Mouse (Mus musculus) embryonic facial prominence, embryonic 11.5 days (tissue): ENCODE data around the gene Krt36. TPM values are rescaled to one million over a fixed set of nuclear protein-coding genes. Genes with fewer than 3 reads are reported as not detected.

Experiments
- ATAC-seq: fragments of 200-750 bp; cut with Nextera tagmentation; replicated peaks from 2 replicates; pipeline ENCODE4 v1.8.0; 2017; ENCODE audit warnings: low read depth; ENCODE audit not compliant: insufficient number of reproducible peaks, low FRiP score, low TSS enrichment
- DNase-seq: peaks from one replicate; pipeline ENCODE4 v3.0.0-alpha.2; 2015; ENCODE audit warnings: low spot score
- H3K27ac ChIP-seq: fragments of 300-500 bp; sonication (generic); replicated peaks from 2 replicates; pipeline ENCODE4 v1.5.1; 2014; ENCODE audit warnings: mild to moderate bottlenecking, low read depth, low read length, control low read depth
- H3K27me3 ChIP-seq: fragments of 300-500 bp; sonication (generic); 2 replicates; pipeline ENCODE4 v1.6.1; 2014; ENCODE audit warnings: mild to moderate bottlenecking, low read length, moderate library complexity, mixed read lengths; ENCODE audit not compliant: control insufficient read depth, insufficient read depth
- H3K36me3 ChIP-seq: fragments of 300-500 bp; sonication (generic); replicated peaks from 2 replicates; pipeline ENCODE4 v1.6.1; 2014; ENCODE audit warnings: low read depth, mild to moderate bottlenecking, low read length, moderate library complexity, mixed read lengths; ENCODE audit not compliant: control insufficient read depth, insufficient read depth
- H3K4me1 ChIP-seq: fragments of 300-500 bp; sonication (generic); 2 replicates; pipeline ENCODE4 v1.6.1; 2014; ENCODE audit warnings: low read length, mixed read lengths; ENCODE audit not compliant: control insufficient read depth, insufficient read depth
- H3K4me2 ChIP-seq: fragments of 300-500 bp; sonication (generic); 2 replicates; pipeline ENCODE4 v1.6.1; 2014; ENCODE audit warnings: low read depth, mild to moderate bottlenecking, control low read depth, low read length, moderate library complexity
- H3K4me3 ChIP-seq: fragments of 300-500 bp; sonication (generic); 2 replicates; pipeline ENCODE4 v1.5.1; 2014; ENCODE audit warnings: low read depth, low read length, control low read depth
- H3K9ac ChIP-seq: fragments of 300-500 bp; sonication (generic); replicated peaks from 2 replicates; pipeline ENCODE4 v1.6.1; 2014; ENCODE audit warnings: mild to moderate bottlenecking, control low read depth, low read length
- H3K9me3 ChIP-seq: fragments of 300-500 bp; sonication (generic); replicated peaks from 2 replicates; pipeline ENCODE4 v1.6.1; 2016; ENCODE audit warnings: mild to moderate bottlenecking, low read length, inconsistent platforms, mixed read lengths; ENCODE audit not compliant: control insufficient read depth
- WGBS: fragments of 180-500 bp; shearing (Covaris S2); extraction: QIAGEN DNeasy Blood & Tissue Kit; methylation state at CpG from one replicate; pipeline ENCODE4 v1.1.7; 2014; 5-methylcytosine and 5-hydroxymethylcytosine counted together
- polyA plus RNA-seq: library from polyadenylated mRNA; unstranded; fragments of >200 nt; fragmentation: Nextera tagmentation; extraction: Ambion mirVana; gene quantifications from 2 replicates; pipeline ENCODE4 v1.2.1, GENCODE M21; 2014

The Krt36 gene
- polyA plus RNA-seq, 1 experiment from 2014 or later = 0.13 TPM

DNA sequence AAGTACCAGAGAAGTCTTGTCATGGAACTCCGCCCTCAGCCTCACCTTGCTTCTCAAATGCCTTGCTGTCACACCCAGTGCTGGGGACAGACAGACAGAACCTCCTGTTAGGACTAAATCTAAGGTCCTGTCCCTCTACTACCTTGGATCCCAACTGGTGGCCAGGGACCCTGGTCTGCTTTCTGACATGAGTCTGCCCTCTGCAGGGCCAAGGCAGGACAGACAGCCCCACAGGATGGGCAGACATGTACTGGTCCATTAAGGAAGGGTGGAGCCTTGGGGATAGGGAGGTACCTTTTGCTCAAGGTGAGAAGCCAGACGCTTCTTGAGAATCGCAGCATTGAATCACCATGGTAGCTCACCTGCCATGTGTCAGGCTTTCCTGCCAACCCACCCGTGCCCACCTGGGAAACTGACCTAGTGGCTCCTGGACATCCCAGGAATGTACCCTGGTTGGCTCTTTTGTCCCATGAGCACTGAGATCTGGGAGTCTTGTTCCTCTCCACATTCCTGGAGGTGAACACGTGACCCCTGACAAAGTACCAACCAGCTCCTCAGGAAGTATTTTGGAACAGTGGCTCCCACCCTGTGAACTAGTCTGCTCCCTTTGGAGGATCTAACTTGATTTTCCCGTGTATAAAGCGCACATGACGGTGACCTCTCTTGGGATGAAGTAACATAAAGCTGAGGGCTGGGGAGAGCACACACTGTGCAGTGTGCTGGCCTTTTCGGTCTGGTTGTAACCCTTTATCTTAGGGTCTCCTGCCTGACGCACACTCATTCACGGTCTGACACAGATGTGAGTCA is 7.7 kb upstream of the Krt36 start:
- DNase-seq = no peak
- ATAC-seq = no peak
- Histone ChIP-seq H3K27me3 (no peaks in the 10 kb centered on the region), H3K4me3 (no peak overlapping the region), H3K27ac (no peak overlapping the region), H3K4me1 (no peaks in the 10 kb centered on the region), H3K9me3 (no peaks in the 10 kb centered on the region), H3K4me2 (no peak overlapping the region), H3K9ac (no peak overlapping the region), H3K36me3 (no peaks in the 10 kb centered on the region)
- WGBS = 74% methylated on average over 11 of the region's 11 CpGs

DNA sequence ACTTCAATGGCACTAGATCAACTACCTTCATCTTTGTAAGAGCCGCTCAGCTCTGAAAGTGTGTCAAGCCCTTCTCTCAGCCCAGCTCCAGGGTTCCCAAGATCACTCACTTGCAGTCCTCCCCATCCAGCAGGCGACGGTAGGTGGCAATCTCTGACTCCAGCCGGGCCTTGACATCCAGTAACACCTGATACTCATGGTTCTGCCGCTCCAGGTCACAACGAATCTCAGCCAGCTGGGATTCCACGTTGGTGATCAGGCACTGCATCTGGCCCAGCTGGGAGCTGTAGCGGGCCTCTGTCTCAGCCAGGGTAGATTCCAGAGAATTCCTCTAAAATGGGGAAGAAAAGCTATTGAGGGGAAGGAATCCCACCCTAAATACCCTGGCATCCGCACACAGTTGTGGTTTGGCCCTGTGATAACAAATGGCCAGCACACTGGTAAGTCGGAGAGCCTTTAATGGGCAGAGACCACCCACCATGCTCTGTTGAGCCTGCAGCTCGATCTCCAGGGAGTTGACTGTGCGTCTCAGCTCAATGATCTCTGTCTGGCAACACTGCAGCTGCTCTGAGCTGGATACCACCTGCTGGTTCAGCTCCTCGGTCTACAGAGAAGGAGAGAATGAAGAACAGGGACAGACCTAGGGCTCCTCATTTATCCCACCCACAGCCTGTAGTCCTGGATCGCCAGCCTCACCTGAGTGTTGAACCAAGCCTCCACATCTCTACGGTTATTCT is 2.6 kb downstream of the Krt36 start:
- ATAC-seq = no peak
- 60% methylated on average over 15 of the region's 15 CpGs for WGBS

DNA sequence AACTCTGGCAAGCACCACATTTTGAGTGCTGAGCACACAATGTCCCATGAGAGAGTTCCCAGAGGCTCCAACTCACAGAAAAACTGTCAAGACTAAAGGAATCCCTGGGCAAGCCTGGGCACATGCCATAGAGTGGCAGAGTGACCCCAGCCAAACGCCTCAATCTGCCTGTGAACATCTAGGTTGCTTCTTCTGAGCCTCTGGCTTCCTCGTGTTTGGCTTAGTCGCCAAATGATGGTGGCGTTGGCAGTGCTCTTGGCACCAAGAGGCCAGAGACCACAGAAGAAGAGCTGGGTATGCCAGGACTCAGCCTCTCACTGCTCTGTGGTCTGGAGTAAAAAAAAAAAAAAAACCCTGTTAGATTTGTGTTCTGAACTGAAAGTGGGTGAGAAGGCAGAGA is 5.0 kb downstream of the Krt36 start:
- Histone ChIP-seq H3K36me3 (no peaks in the 10 kb centered on the region), H3K4me1 (no peaks in the 10 kb centered on the region), H3K27me3 (no peaks in the 10 kb centered on the region), H3K4me2 (no peak overlapping the region), H3K9me3 (no peaks in the 10 kb centered on the region), H3K4me3 (no peak overlapping the region), H3K27ac (no peak overlapping the region), H3K9ac (no peak overlapping the region)
- DNase-seq = no peak
- ATAC-seq = no peak
- WGBS = 79% methylated on average over 4 of the region's 4 CpGs

More for the DNA sequence above, 2.6 kb downstream of the Krt36 start:
- H3K36me3 ChIP-seq = no peaks in the 10 kb centered on the region
- no peak overlapping the region for H3K4me3 ChIP-seq
- DNase-seq = no peak
- H3K27ac ChIP-seq = no peak overlapping the region
- H3K9ac ChIP-seq = no peak overlapping the region
- no peaks in the 10 kb centered on the region for H3K4me1 ChIP-seq
- no peak overlapping the region for H3K4me2 ChIP-seq
- H3K27me3 ChIP-seq = no peaks in the 10 kb centered on the region
- no peaks in the 10 kb centered on the region for H3K9me3 ChIP-seq

DNA sequence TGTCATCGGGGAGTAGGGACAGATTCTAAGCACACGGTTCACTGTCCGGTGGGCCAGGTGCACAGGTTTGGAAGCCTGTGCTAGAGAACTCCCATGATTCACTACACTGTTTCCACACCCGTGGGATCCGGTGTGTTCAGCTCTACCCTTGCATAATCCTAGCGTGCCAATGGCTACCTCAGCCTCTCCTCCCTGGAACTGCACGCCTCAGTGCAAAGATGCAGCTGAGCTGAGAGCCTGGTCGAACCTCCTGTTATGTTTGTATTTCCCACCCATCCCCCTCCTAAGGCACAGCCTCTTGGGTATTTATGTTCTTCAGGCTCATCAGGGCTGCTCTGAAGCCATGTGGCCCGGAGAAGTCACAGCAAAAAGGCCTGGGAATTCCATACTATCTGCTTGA is 7.6 kb downstream of the Krt36 start:
- Histone ChIP-seq H3K9ac (no peak overlapping the region), H3K36me3 (no peaks in the 10 kb centered on the region), H3K27ac (no peak overlapping the region), H3K9me3 (no peaks in the 10 kb centered on the region), H3K27me3 (no peaks in the 10 kb centered on the region), H3K4me2 (no peak overlapping the region), H3K4me3 (no peak overlapping the region), H3K4me1 (no peaks in the 10 kb centered on the region)
- DNase-seq = no peak
- no peak for ATAC-seq
- WGBS = 62% methylated on average over 9 of the region's 9 CpGs

DNA sequence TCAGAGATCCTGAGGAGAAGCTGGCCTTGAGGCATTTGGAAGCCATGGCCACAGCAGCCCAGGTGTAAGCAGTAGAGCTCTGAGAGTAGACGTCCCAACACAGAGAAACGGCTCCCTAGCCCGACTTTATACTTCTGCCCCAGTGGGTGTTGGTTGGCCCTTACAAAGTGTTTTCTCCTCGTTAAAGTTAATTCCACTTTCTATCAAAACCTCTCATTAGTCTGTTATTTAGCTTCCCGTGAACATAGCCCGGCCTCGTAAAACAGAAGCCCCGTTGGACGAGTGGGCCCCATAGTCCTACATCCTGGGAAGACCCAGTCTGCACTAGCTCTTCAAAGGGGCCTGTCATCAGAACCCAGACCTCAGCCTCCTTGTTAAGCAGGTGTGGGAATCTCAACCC is 9.3 kb downstream of the Krt36 start, which contains the start of gene Krt35:
TSS of gene Krt35 (minus strand) at position 101 of the 400 bp plus-strand sequence.
- no peaks in the 10 kb centered on the region for H3K36me3 ChIP-seq
- H3K4me1 ChIP-seq = no peaks in the 10 kb centered on the region
- DNase-seq (no peak), ATAC-seq (no peak)
- no peaks in the 10 kb centered on the region for H3K9me3 ChIP-seq
- H3K4me2 ChIP-seq = no peak within 1 kb of the TSS
- H3K27ac ChIP-seq = no peak within 1 kb of the TSS
- WGBS = 82% methylated on average over 9 of the region's 9 CpGs
- no peak within 1 kb of the TSS for H3K9ac ChIP-seq
- no peak within 1 kb of the TSS for H3K4me3 ChIP-seq
- no peaks in the 10 kb centered on the region for H3K27me3 ChIP-seq

DNA sequence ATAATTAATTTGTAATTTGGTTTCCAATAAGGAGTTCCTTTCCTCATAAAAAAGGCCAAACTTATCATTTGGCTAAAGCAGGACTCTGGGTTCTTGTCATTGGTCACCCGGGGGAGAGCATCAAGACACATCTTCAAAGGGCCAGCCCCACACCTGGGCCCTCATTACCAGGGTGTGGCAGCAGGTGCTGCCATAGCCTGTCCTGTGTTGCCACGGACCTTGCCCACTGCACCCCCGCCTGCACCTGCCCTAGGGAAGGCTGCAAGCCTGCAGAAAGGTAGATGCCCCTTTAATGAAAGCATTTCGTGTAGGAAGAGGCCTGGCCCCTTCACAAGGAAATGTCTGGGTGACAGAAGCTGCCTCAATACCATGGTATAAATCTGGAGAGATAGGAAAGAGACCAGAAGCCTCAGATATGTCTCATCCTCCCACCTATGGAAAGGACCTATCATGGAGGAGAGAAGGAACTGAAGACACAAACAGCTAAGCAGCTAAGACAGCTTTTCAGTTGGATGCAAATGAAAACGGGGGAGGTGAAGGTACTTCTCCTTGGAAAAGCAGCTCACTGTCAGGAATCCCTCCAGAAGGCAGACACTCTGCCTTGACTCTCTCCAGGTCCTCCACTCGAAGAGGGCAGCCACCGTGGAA is 16.9 kb downstream of the Krt36 start:
- 65% methylated on average over 7 of the region's 7 CpGs for WGBS
- no peak overlapping the region for H3K9ac ChIP-seq

DNA sequence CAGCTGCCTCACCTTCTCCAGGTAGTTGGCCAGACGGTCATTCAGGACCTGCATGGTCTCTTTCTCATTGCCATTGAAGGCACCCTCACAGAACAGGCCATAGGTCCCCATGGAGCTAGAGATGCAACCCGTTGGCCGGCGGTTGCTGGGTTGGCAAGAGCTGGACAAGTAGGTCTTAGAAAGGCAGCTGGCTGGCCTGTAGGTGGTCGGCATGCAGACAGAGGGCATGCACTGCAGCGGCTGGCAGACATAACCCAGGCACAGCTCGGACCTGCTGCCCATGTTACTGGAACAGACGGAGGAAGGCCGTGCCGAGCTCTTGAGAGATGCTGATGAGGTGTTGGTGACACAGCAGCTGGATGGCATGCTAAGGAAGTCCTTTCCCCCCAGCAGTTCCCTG is 17.6 kb downstream of the Krt36 start, which contains the start of gene Krt32:
TSS of gene Krt32 (minus strand) at position 366 of the 400 bp plus-strand sequence.
- Histone ChIP-seq H3K4me1 (no peaks in the 10 kb centered on the region), H3K9me3 (no peaks in the 10 kb centered on the region), H3K36me3 (no peaks in the 10 kb centered on the region), H3K4me2 (no peak within 1 kb of the TSS), H3K9ac (no peak within 1 kb of the TSS), H3K4me3 (no peak within 1 kb of the TSS), H3K27ac (no peak within 1 kb of the TSS), H3K27me3 (no peaks in the 10 kb centered on the region)
- DNase-seq = no peak
- no peak for ATAC-seq
- 91% methylated on average over 10 of the region's 10 CpGs for WGBS

More for the DNA sequence above, 16.9 kb downstream of the Krt36 start:
- no peaks in the 10 kb centered on the region for H3K4me1 ChIP-seq
- H3K9me3 ChIP-seq = no peaks in the 10 kb centered on the region
- no peak overlapping the region for H3K4me2 ChIP-seq
- ATAC-seq (no peak), DNase-seq (no peak)
- H3K27me3 ChIP-seq = no peaks in the 10 kb centered on the region
- no peak overlapping the region for H3K4me3 ChIP-seq
- no peaks in the 10 kb centered on the region for H3K36me3 ChIP-seq
- H3K27ac ChIP-seq = no peak overlapping the region
